Mouse (Mus musculus) ES-Bruce4 (cell line): Measurements from ENCODE around the gene Dynll2. TPM values are rescaled to one million over a fixed set of nuclear protein-coding genes. Genes with fewer than 3 reads are reported as not detected.

Experiments
- H3K27ac ChIP-seq: 2 replicates; pipeline ENCODE4 v1.5.1; 2012; ENCODE audit warnings: low read length, inconsistent platforms; ENCODE audit not compliant: insufficient read depth
- H3K27me3 ChIP-seq: 2 replicates; pipeline ENCODE4 v1.6.1; 2012; ENCODE audit warnings: mild to moderate bottlenecking, low read length, inconsistent platforms; ENCODE audit not compliant: control insufficient read depth, poor library complexity, insufficient read depth, severe bottlenecking
- H3K36me3 ChIP-seq: 2 replicates; pipeline ENCODE4 v1.6.1; 2012; ENCODE audit warnings: inconsistent platforms, mild to moderate bottlenecking, low read length, moderate library complexity; ENCODE audit not compliant: control insufficient read depth, poor library complexity, insufficient read depth, severe bottlenecking
- H3K4me1 ChIP-seq: one replicate; pipeline ENCODE4 v1.8.1; 2011; ENCODE audit warnings: low read length; ENCODE audit not compliant: control insufficient read depth, insufficient read depth
- H3K4me3 ChIP-seq: 2 replicates; pipeline ENCODE4 v1.5.1; 2011; ENCODE audit warnings: low read depth, mild to moderate bottlenecking, low read length
- H3K9ac ChIP-seq: 2 replicates; pipeline ENCODE4 v1.6.1; 2012; ENCODE audit warnings: low read depth, mild to moderate bottlenecking, inconsistent platforms; ENCODE audit not compliant: poor library complexity, severe bottlenecking
- H3K9me3 ChIP-seq: replicated peaks from 2 replicates; pipeline ENCODE4 v1.6.1; 2012; ENCODE audit warnings: mild to moderate bottlenecking, low read length, inconsistent platforms; ENCODE audit not compliant: control insufficient read depth, poor library complexity, insufficient read depth, severe bottlenecking
- CTCF ChIP-seq: IDR thresholded peaks from one replicate; pipeline ENCODE4 v1.8.1; 2011; ENCODE audit warnings: low read depth, low read length
- EP300 ChIP-seq: IDR thresholded peaks from 2 replicates; pipeline ENCODE4 v1.6.1; 2011; ENCODE audit warnings: low read depth, low read length; ENCODE audit not compliant: insufficient read depth
- POLR2A ChIP-seq: IDR thresholded peaks from one replicate; pipeline ENCODE4 v1.8.1; 2011; ENCODE audit warnings: low read length; ENCODE audit not compliant: insufficient read depth
- polyA plus RNA-seq: library from polyadenylated mRNA; stranded (reverse); fragments of >200 nt; gene quantifications from 2 replicates; pipeline ENCODE4 v1.2.4, GENCODE M21; 2011; ENCODE audit warnings: low read depth; ENCODE audit not compliant: missing spikeins, insufficient read depth, insufficient read length

Gene Dynll2
- polyA plus RNA-seq, 1 experiment, result 130 TPM

DNA sequence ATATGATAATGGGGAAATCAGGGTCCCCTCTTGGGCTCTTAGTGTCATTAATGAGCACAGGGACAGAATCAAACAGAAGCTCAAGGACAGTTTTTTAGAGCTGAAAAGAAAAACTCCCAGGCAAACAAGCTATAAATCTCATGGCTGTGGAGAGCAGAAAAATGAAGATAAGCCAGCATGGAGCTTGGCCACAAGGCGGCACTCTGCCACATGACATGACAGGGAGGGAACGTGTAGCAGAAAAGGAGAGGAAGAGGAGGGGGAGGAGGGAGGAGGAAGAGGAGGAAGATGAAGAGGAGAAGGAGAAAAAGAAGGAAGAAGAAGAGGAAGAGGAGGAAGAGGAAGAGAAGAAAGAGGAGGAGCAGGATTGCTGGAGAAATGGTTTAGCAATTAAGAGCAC lies 37.3 kb downstream of the Dynll2 start:
- TF ChIP-seq POLR2A (no peak), CTCF (peak; percentile 72), EP300 (no peak)

DNA sequence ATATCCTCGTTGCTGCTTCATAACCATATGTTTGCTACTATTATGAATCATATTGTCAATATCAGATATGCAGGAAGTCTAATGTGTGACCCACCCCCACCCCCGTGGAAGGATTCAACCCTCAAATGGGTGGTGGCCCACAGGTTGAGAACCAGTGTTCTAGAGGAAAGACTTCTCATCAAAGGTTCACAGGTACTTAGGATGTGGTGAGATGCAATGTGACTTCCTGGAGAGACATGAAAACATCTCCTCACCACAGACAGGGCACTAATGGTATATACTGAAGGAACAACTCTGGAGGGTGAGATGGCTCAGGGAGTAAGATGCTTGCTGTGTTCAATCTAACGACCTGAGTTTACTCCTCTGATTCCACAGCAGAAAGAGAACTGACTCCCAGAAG lies 51.9 kb downstream of the Dynll2 start:
- no peak overlapping the region for H3K27ac ChIP-seq
- H3K9me3 ChIP-seq, result no peaks in the 10 kb centered on the region
- no peaks in the 10 kb centered on the region for H3K36me3 ChIP-seq
- H3K4me1 ChIP-seq, result peaks cover 2% of the 10 kb centered on the region
- no peak overlapping the region for H3K4me3 ChIP-seq
- H3K9ac ChIP-seq, result no peak overlapping the region
- TF ChIP-seq POLR2A, result no peak
- TF ChIP-seq EP300, result no peak
- TF ChIP-seq CTCF, result no peak
- no peaks in the 10 kb centered on the region for H3K27me3 ChIP-seq

More for the DNA sequence above, 37.3 kb downstream of the Dynll2 start:
- Histone ChIP-seq H3K27ac (no peak overlapping the region), H3K27me3 (no peaks in the 10 kb centered on the region), H3K4me3 (no peak overlapping the region), H3K9ac (no peak overlapping the region), H3K36me3 (no peaks in the 10 kb centered on the region), H3K9me3 (no peaks in the 10 kb centered on the region), H3K4me1 (no peaks in the 10 kb centered on the region)

DNA sequence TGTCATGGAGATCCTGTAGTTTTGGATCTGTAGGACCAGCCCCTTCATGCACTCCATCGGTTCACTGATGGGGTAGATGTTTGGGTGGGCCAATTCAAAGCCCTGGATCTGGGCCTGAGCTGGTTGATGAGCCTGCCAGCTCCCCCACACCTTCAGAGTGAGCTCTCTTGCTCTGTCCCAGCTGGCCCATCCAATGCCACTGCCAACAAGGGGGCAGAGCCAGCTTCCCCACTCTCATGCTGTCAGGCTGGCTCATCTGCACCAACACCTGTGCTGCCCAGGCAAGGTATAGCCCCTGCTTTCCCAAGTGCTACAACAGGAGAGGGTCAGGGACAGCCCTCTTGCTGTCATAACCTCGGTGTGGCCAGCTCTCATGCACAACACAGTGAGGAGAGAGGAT lies 53.6 kb downstream of the Dynll2 start:
- peaks cover 2% of the 10 kb centered on the region for H3K4me1 ChIP-seq
- TF ChIP-seq POLR2A, result no peak

DNA sequence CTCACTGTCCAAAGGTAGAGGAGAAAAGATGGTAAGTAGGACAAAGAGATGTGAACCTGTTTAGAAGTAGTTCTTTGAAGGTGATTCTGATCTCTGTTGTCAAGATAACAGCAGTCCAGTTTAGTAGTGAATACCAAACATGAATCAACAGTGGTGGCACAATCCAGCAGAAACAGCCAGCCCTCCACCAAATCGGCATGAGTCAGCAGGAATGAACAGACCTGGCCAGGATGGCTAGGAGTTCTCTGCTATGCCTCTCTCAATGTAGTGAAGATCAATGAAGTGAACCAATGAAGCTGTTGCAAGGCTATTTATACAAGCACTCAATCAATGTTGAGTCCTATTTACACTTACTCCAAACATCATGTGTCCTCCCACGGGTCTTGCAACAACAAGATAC lies 57.0 kb downstream of the Dynll2 start:
- H3K27ac ChIP-seq, result no peak overlapping the region
- TF ChIP-seq EP300 (no peak), POLR2A (no peak), CTCF (no peak)

More for the DNA sequence above, 53.6 kb downstream of the Dynll2 start:
- Histone ChIP-seq H3K27ac (no peak overlapping the region), H3K9ac (no peak overlapping the region), H3K27me3 (no peaks in the 10 kb centered on the region), H3K36me3 (no peaks in the 10 kb centered on the region), H3K9me3 (no peaks in the 10 kb centered on the region), H3K4me3 (no peak overlapping the region)

More for the DNA sequence above, 57.0 kb downstream of the Dynll2 start:
- Histone ChIP-seq H3K36me3 (no peaks in the 10 kb centered on the region), H3K4me3 (no peak overlapping the region), H3K9me3 (no peaks in the 10 kb centered on the region), H3K9ac (no peak overlapping the region), H3K4me1 (no peaks in the 10 kb centered on the region), H3K27me3 (no peaks in the 10 kb centered on the region)

Other genes starting within 250 kb of the Dynll2 start
- 83.6 and 86.3 TPM in 2 replicates for gene Supt4a, start 250.0 kb downstream of the Dynll2 start, polyA plus RNA-seq
- 3.2 and 5.1 TPM in 2 replicates for gene Tspoap1, start 227.0 kb downstream of the Dynll2 start, polyA plus RNA-seq
- not detected in 2 replicates for gene Mpo, start 194.0 kb downstream of the Dynll2 start, polyA plus RNA-seq
- not detected in 2 replicates for gene Lpo, start 159.2 kb downstream of the Dynll2 start, polyA plus RNA-seq
- 8.2 and 12.1 TPM in 2 replicates for gene Mks1, start 134.3 kb downstream of the Dynll2 start, polyA plus RNA-seq
- gene Epx, start 112.0 kb downstream of the Dynll2 start, polyA plus RNA-seq, result not detected in 2 replicates
- gene Olfr462, start 95.3 kb downstream of the Dynll2 start, polyA plus RNA-seq, result not detected in 2 replicates
- not detected in 2 replicates for gene Olfr463, start 90.1 kb downstream of the Dynll2 start, polyA plus RNA-seq
- gene Olfr464, start 66.6 kb downstream of the Dynll2 start, polyA plus RNA-seq, result not detected in 2 replicates
- 511 and 547 TPM in 2 replicates for gene Srsf1, start 59.8 kb upstream of the Dynll2 start, polyA plus RNA-seq
- 43.4 and 44.8 TPM in 2 replicates for gene Vezf1, start 80.7 kb upstream of the Dynll2 start, polyA plus RNA-seq
- gene Cuedc1, start 110.5 kb upstream of the Dynll2 start, polyA plus RNA-seq, result 21.9 and 22.5 TPM in 2 replicates
- gene Mrps23, start 216.9 kb upstream of the Dynll2 start, polyA plus RNA-seq, result 67.9 and 107 TPM in 2 replicates